Mouse (Mus musculus) granulocyte monocyte progenitor cell, adult 5-6 weeks (primary cell): ENCODE results near the gene Nectin1. TPM values are rescaled to one million over a fixed set of nuclear protein-coding genes. Genes with fewer than 3 reads are reported as not detected.

Source experiments
- ATAC-seq: replicated peaks from 2 replicates; pipeline ENCODE4 v1.8.0; 2016; ENCODE audit warnings: mild to moderate bottlenecking, moderate TSS enrichment, inconsistent platforms; ENCODE audit not compliant: poor library complexity, severe bottlenecking
- total RNA-seq, 2 experiments: library from RNA; stranded (forward) in 1 of 2; stranded (reverse) in 1 of 2; fragments of 200-712, 200-1000 nt in 1 of 2; fragments of >200 nt in 1 of 2; fragmentation: Nextera tagmentation in 1 of 2; gene quantifications; 2 replicates each; pipeline ENCODE4 v1.2.3; 2014 to 2017

The Nectin1 gene
- total RNA-seq (2014; fragmentation: Nextera tagmentation) (0.52 and 4.6 TPM in 2 replicates), total RNA-seq (2017) (0.31 and 0.52 TPM in 2 replicates)

- ATAC-seq = peak; percentile 81
Measured at GRCm38 (mm10) chr9:43743647-43744137, at the start of gene Nectin1. Nectin1 (plus strand) TSS chr9:43743984.

- no peak for ATAC-seq
Measured at GRCm38 (mm10) chr9:43698080-43698712, 45.6 kb upstream of the Nectin1 start.

- no peak for ATAC-seq
Measured at GRCm38 (mm10) chr9:43698841-43699240, 44.9 kb upstream of the Nectin1 start.

GRCm38 (mm10) chr9:43699417-43700225 is 44.2 kb upstream of the Nectin1 start:
- no peak for ATAC-seq

GRCm38 (mm10) chr9:43700226-43700579 is 43.6 kb upstream of the Nectin1 start:
- ATAC-seq = no peak

- no peak for ATAC-seq
Measured at GRCm38 (mm10) chr9:43701748-43702147, 42.0 kb upstream of the Nectin1 start.

GRCm38 (mm10) chr9:43707571-43707970 is 36.2 kb upstream of the Nectin1 start:
- no peak for ATAC-seq

GRCm38 (mm10) chr9:43708715-43709114 is 35.1 kb upstream of the Nectin1 start:
- ATAC-seq = no peak

GRCm38 (mm10) chr9:43713432-43713831 is 30.4 kb upstream of the Nectin1 start:
- ATAC-seq = no peak

GRCm38 (mm10) chr9:43719407-43719839 is 24.4 kb upstream of the Nectin1 start:
- no peak for ATAC-seq

- no peak for ATAC-seq
Measured at GRCm38 (mm10) chr9:43720046-43720445, 23.7 kb upstream of the Nectin1 start.

- ATAC-seq = no peak
Measured at GRCm38 (mm10) chr9:43724093-43724492, 19.7 kb upstream of the Nectin1 start.

- no peak for ATAC-seq
Measured at GRCm38 (mm10) chr9:43729450-43730266, 14.1 kb upstream of the Nectin1 start.

GRCm38 (mm10) chr9:43730284-43731027 is 13.3 kb upstream of the Nectin1 start:
- 0 out of 2 replicates have a peak, but pooled peaks have one; percentile 42 for ATAC-seq

- no peak for ATAC-seq
Measured at GRCm38 (mm10) chr9:43731880-43732279, 11.9 kb upstream of the Nectin1 start.

- no peak for ATAC-seq
Measured at GRCm38 (mm10) chr9:43732671-43733070, 11.1 kb upstream of the Nectin1 start.

GRCm38 (mm10) chr9:43734952-43735351 is 8.8 kb upstream of the Nectin1 start:
- no peak for ATAC-seq

GRCm38 (mm10) chr9:43736046-43736730 is 7.6 kb upstream of the Nectin1 start:
- no peak for ATAC-seq

GRCm38 (mm10) chr9:43737331-43737730 is 6.5 kb upstream of the Nectin1 start:
- ATAC-seq = no peak
